Mouse (Mus musculus): Measurements from ENCODE around the gene Plvap. TPM values are rescaled to one million over a fixed set of nuclear protein-coding genes. Genes with fewer than 3 reads are reported as not detected.

Plvap gene
- total and polyA plus RNA-seq, 3 experiments = 11.7 to 20.4 TPM; not detected in 1

- H3K27me3 ChIP-seq (ENCODE audit: control insufficient read depth in 1 of 2, insufficient read depth in 2 of 2, low read length in 2 of 2) = no peaks in the 10 kb centered on the region
- no peak for TF ChIP-seq USF1 (IDR thresholded peaks at IDR 0.05; ENCODE audit: low read depth, low read length)
- peak; percentile 19 to 66 (median 41); a peak in 5 of 6 replicates for TF ChIP-seq CTCF (IDR thresholded peaks at IDR 0.05 in 2 of 3, conservative IDR thresholded peaks at IDR 0.05 in 1 of 3; ENCODE audit: control insufficient read depth in 1 of 3, insufficient read depth in 1 of 3, low read depth in 2 of 3, low read length in 3 of 3, poor library complexity in 1 of 3, severe bottlenecking in 1 of 3)
- TF ChIP-seq SMC3 (IDR thresholded peaks at IDR 0.05; ENCODE audit: low read depth, low read length) = peak; percentile 21; the same call in 1 of the 2 replicates
- TF ChIP-seq RCOR1 (IDR thresholded peaks at IDR 0.05; ENCODE audit: low read depth, low read length) = no peak
- TF ChIP-seq SIN3A (IDR thresholded peaks at IDR 0.05; ENCODE audit: low read length) = no peak
- no peak overlapping the region for H3K27ac ChIP-seq (ENCODE audit: control insufficient read depth, low read depth, low read length)
- no peak overlapping the region for H3K9ac ChIP-seq (ENCODE audit: control insufficient read depth, low read depth, low read length, poor library complexity, severe bottlenecking)
- peak; percentile 44 for DNase-seq (ENCODE audit: low read depth, low spot score)
- H3K4me3 ChIP-seq (ENCODE audit: control insufficient read depth in 1 of 2, insufficient read depth in 1 of 2, low read depth in 2 of 2, low read length in 2 of 2) = no peak overlapping the region
- peaks cover 19% of the 10 kb centered on the region for H3K79me2 ChIP-seq (ENCODE audit: control insufficient read depth, insufficient read depth, low read length, poor library complexity)
- H3K9me3 ChIP-seq (replicated peaks; ENCODE audit: insufficient read depth, low read length) = no peaks in the 10 kb centered on the region
- peaks cover 0 to 14% of the 10 kb centered on the region in 2 experiments; a peak in 2 of 4 replicates for H3K4me1 ChIP-seq (ENCODE audit: control insufficient read depth in 1 of 2, insufficient read depth in 2 of 2, low read length in 2 of 2)
- H3K36me3 ChIP-seq (ENCODE audit: control insufficient read depth in 1 of 2, insufficient read depth in 2 of 2, low read length in 2 of 2) = peaks cover 0 to 8% of the 10 kb centered on the region in 2 experiments; a peak in 1 of 4 replicates
Observed at GRCm38 (mm10) chr8:71472601-71473386, 38.8 kb downstream of the Plvap start.

GRCm38 (mm10) chr8:71471861-71472260, 39.7 kb downstream of the Plvap start:
- Histone ChIP-seq H3K9me3 (replicated peaks; ENCODE audit: insufficient read depth, low read length) (no peaks in the 10 kb centered on the region), H3K27me3 (ENCODE audit: control insufficient read depth in 1 of 2, insufficient read depth in 2 of 2, low read length in 2 of 2) (no peaks in the 10 kb centered on the region), H3K9ac (ENCODE audit: control insufficient read depth, low read depth, low read length, poor library complexity, severe bottlenecking) (no peak overlapping the region), H3K27ac (ENCODE audit: control insufficient read depth, low read depth, low read length) (no peak overlapping the region), H3K36me3 (ENCODE audit: control insufficient read depth in 1 of 2, insufficient read depth in 2 of 2, low read length in 2 of 2) (peaks cover 0 to 8% of the 10 kb centered on the region in 2 experiments; a peak in 1 of 4 replicates), H3K4me3 (ENCODE audit: control insufficient read depth in 1 of 2, insufficient read depth in 1 of 2, low read depth in 2 of 2, low read length in 2 of 2) (no peak overlapping the region), H3K79me2 (ENCODE audit: control insufficient read depth, insufficient read depth, low read length, poor library complexity) (peaks cover 19% of the 10 kb centered on the region), H3K4me1 (ENCODE audit: control insufficient read depth in 1 of 2, insufficient read depth in 2 of 2, low read length in 2 of 2) (peaks cover 0 to 14% of the 10 kb centered on the region in 2 experiments; a peak in 2 of 4 replicates)
- no peak for DNase-seq (ENCODE audit: low read depth, low spot score)
- TF ChIP-seq ZNF384 (IDR thresholded peaks at IDR 0.05; ENCODE audit: low read depth, low read length) = no peak
- no peak for TF ChIP-seq TAL1 (IDR thresholded peaks at IDR 0.05; ENCODE audit: low read length)
- no peak for TF ChIP-seq CHD2 (IDR thresholded peaks at IDR 0.05; ENCODE audit: low read length)
- no peak for TF ChIP-seq KAT2A (conservative IDR thresholded peaks at IDR 0.05; ENCODE audit: low read depth, low read length)
- no peak for TF ChIP-seq MEF2A (IDR thresholded peaks at IDR 0.05; ENCODE audit: extremely low read depth, insufficient replicate concordance, low read depth, low read length, poor library complexity, severe bottlenecking)
- no peak for TF ChIP-seq HCFC1 (IDR thresholded peaks at IDR 0.05; ENCODE audit: low read depth, low read length)

DNA sequence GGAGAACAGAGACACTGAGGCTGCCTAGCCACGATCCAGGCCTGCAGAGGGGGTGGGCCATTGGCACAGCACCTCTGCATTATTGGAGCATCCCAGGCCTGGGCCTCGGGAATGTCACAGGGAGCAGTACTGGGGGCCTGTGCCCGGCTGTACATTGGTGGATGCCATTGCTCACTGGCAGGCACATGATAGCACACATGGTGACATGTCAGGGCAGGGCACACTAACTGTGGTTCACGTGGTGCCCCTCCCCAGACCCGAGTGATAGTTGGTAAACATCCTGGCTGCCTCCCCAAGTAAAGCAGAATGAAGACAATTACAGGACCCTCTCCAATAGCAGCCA, 40.7 kb downstream of the Plvap start:
- no peak for DNase-seq (ENCODE audit: low read depth, low spot score)
- Histone ChIP-seq H3K4me3 (ENCODE audit: control insufficient read depth in 1 of 2, insufficient read depth in 1 of 2, low read depth in 2 of 2, low read length in 2 of 2) (no peak overlapping the region), H3K27me3 (ENCODE audit: control insufficient read depth in 1 of 2, insufficient read depth in 2 of 2, low read length in 2 of 2) (no peaks in the 10 kb centered on the region), H3K27ac (ENCODE audit: control insufficient read depth, low read depth, low read length) (no peak overlapping the region), H3K4me1 (ENCODE audit: control insufficient read depth in 1 of 2, insufficient read depth in 2 of 2, low read length in 2 of 2) (peaks cover 0 to 17% of the 10 kb centered on the region in 2 experiments; a peak in 2 of 4 replicates), H3K36me3 (ENCODE audit: control insufficient read depth in 1 of 2, insufficient read depth in 2 of 2, low read length in 2 of 2) (peaks cover 0 to 8% of the 10 kb centered on the region in 2 experiments; a peak in 1 of 4 replicates), H3K9ac (ENCODE audit: control insufficient read depth, low read depth, low read length, poor library complexity, severe bottlenecking) (no peak overlapping the region), H3K79me2 (ENCODE audit: control insufficient read depth, insufficient read depth, low read length, poor library complexity) (peaks cover 17% of the 10 kb centered on the region), H3K9me3 (replicated peaks; ENCODE audit: insufficient read depth, low read length) (no peaks in the 10 kb centered on the region)
- TF ChIP-seq TAL1 (IDR thresholded peaks at IDR 0.05; ENCODE audit: low read length) = no peak
- TF ChIP-seq POLR2AphosphoS5 (IDR thresholded peaks at IDR 0.05; ENCODE audit: borderline replicate concordance, low read depth, low read length) = no peak
- no peak for TF ChIP-seq NRF1 (IDR thresholded peaks at IDR 0.05; ENCODE audit: insufficient read depth, low read depth, low read length, poor library complexity, severe bottlenecking)
- TF ChIP-seq JUND (IDR thresholded peaks at IDR 0.05; ENCODE audit: low read depth, low read length) = no peak

Measured in MEL (cell line).